Mouse (Mus musculus): ENCODE results near the gene Tex9. TPM values are rescaled to one million over a fixed set of nuclear protein-coding genes. Genes with fewer than 3 reads are reported as not detected.

The Tex9 gene
- polyA plus RNA-seq, 1 experiment from 2014 or later = 13.3 TPM

GRCm38 (mm10) chr9:72530237-72530636 lies 38.2 kb upstream of the Tex9 start:
- Histone ChIP-seq H3K27ac (ENCODE audit: low read length) (peak overlapping the region; percentile 100), H3K4me1 (ENCODE audit: control insufficient read depth, insufficient read depth, low read length) (0 out of 2 replicates have a peak, but pooled peaks cover 6% of the 10 kb centered on the region), H3K4me2 (ENCODE audit: low read depth, low read length) (peak overlapping the region; percentile 11), H3K4me3 (ENCODE audit: low read length) (no peak overlapping the region), H3K9me3 (ENCODE audit: control insufficient read depth, low read length) (no peaks in the 10 kb centered on the region), H3K9ac (ENCODE audit: low read depth, low read length) (no peak overlapping the region), H3K36me3 (ENCODE audit: control insufficient read depth, insufficient read depth, low read length) (no peaks in the 10 kb centered on the region), H3K27me3 (replicated peaks; ENCODE audit: control insufficient read depth, insufficient read depth, low read length) (no peaks in the 10 kb centered on the region)
- ATAC-seq = peak; percentile 6; the same call in 1 of the 2 replicates
- WGBS = under 1% methylated on average over 12 of the region's 12 CpGs

GRCm38 (mm10) chr9:72526091-72526490 lies 34.1 kb upstream of the Tex9 start:
- H3K27ac ChIP-seq (ENCODE audit: low read length) = no peak overlapping the region
- no peak overlapping the region for H3K4me2 ChIP-seq (ENCODE audit: low read depth, low read length)
- H3K36me3 ChIP-seq (ENCODE audit: control insufficient read depth, insufficient read depth, low read length) = no peaks in the 10 kb centered on the region
- no peak overlapping the region for H3K9ac ChIP-seq (ENCODE audit: low read depth, low read length)
- 93% methylated on average over 1 of the region's 1 CpGs for WGBS
- no peaks in the 10 kb centered on the region for H3K27me3 ChIP-seq (replicated peaks; ENCODE audit: control insufficient read depth, insufficient read depth, low read length)
- H3K9me3 ChIP-seq (ENCODE audit: control insufficient read depth, low read length) = no peaks in the 10 kb centered on the region
- no peak for ATAC-seq
- no peak overlapping the region for H3K4me3 ChIP-seq (ENCODE audit: low read length)
- H3K4me1 ChIP-seq (ENCODE audit: control insufficient read depth, insufficient read depth, low read length) = 0 out of 2 replicates have a peak, but pooled peaks cover 3% of the 10 kb centered on the region

GRCm38 (mm10) chr9:72520849-72521248 lies 28.8 kb upstream of the Tex9 start:
- ATAC-seq = no peak
- Histone ChIP-seq H3K4me2 (ENCODE audit: low read depth, low read length) (no peak overlapping the region), H3K4me3 (ENCODE audit: low read length) (no peak overlapping the region), H3K9me3 (ENCODE audit: control insufficient read depth, low read length) (no peaks in the 10 kb centered on the region), H3K36me3 (ENCODE audit: control insufficient read depth, insufficient read depth, low read length) (no peaks in the 10 kb centered on the region), H3K27ac (ENCODE audit: low read length) (no peak overlapping the region), H3K9ac (ENCODE audit: low read depth, low read length) (no peak overlapping the region), H3K27me3 (replicated peaks; ENCODE audit: control insufficient read depth, insufficient read depth, low read length) (no peaks in the 10 kb centered on the region), H3K4me1 (ENCODE audit: control insufficient read depth, insufficient read depth, low read length) (no peaks in the 10 kb centered on the region)

- no peaks in the 10 kb centered on the region for H3K9me3 ChIP-seq (ENCODE audit: control insufficient read depth, low read length)
- H3K4me1 ChIP-seq (ENCODE audit: control insufficient read depth, insufficient read depth, low read length) = peaks cover 2% of the 10 kb centered on the region; the same call in 1 of the 2 replicates
- H3K27ac ChIP-seq (ENCODE audit: low read length) = no peak overlapping the region
- H3K4me3 ChIP-seq (ENCODE audit: low read length) = no peak overlapping the region
- H3K4me2 ChIP-seq (ENCODE audit: low read depth, low read length) = no peak overlapping the region
- H3K36me3 ChIP-seq (ENCODE audit: control insufficient read depth, insufficient read depth, low read length) = no peaks in the 10 kb centered on the region
- H3K9ac ChIP-seq (ENCODE audit: low read depth, low read length) = no peak overlapping the region
- H3K27me3 ChIP-seq (replicated peaks; ENCODE audit: control insufficient read depth, insufficient read depth, low read length) = no peaks in the 10 kb centered on the region
- no peak for ATAC-seq
Observed at GRCm38 (mm10) chr9:72519246-72519645, 27.2 kb upstream of the Tex9 start.

GRCm38 (mm10) chr9:72515366-72515765 lies 23.4 kb upstream of the Tex9 start:
- no peak for ATAC-seq
- no peak overlapping the region for H3K4me3 ChIP-seq (ENCODE audit: low read length)

GRCm38 (mm10) chr9:72512229-72512981 lies 20.4 kb upstream of the Tex9 start:
- Histone ChIP-seq H3K27ac (ENCODE audit: low read length) (no peak overlapping the region), H3K27me3 (replicated peaks; ENCODE audit: control insufficient read depth, insufficient read depth, low read length) (no peaks in the 10 kb centered on the region), H3K9ac (ENCODE audit: low read depth, low read length) (no peak overlapping the region), H3K4me1 (ENCODE audit: control insufficient read depth, insufficient read depth, low read length) (peaks cover 2% of the 10 kb centered on the region; the same call in 1 of the 2 replicates), H3K4me3 (ENCODE audit: low read length) (no peak overlapping the region), H3K36me3 (ENCODE audit: control insufficient read depth, insufficient read depth, low read length) (no peaks in the 10 kb centered on the region), H3K4me2 (ENCODE audit: low read depth, low read length) (no peak overlapping the region), H3K9me3 (ENCODE audit: control insufficient read depth, low read length) (no peaks in the 10 kb centered on the region)
- ATAC-seq = no peak
- WGBS = 60% methylated on average over 11 of the region's 11 CpGs

More at GRCm38 (mm10) chr9:72515366-72515765, 23.4 kb upstream of the Tex9 start:
- no peaks in the 10 kb centered on the region for H3K36me3 ChIP-seq (ENCODE audit: control insufficient read depth, insufficient read depth, low read length)
- no peaks in the 10 kb centered on the region for H3K9me3 ChIP-seq (ENCODE audit: control insufficient read depth, low read length)
- H3K27me3 ChIP-seq (replicated peaks; ENCODE audit: control insufficient read depth, insufficient read depth, low read length) = no peaks in the 10 kb centered on the region
- no peak overlapping the region for H3K27ac ChIP-seq (ENCODE audit: low read length)
- H3K4me1 ChIP-seq (ENCODE audit: control insufficient read depth, insufficient read depth, low read length) = peaks cover 2% of the 10 kb centered on the region; the same call in 1 of the 2 replicates
- H3K9ac ChIP-seq (ENCODE audit: low read depth, low read length) = no peak overlapping the region
- H3K4me2 ChIP-seq (ENCODE audit: low read depth, low read length) = no peak overlapping the region

GRCm38 (mm10) chr9:72497171-72497570 lies 5.2 kb upstream of the Tex9 start:
- no peaks in the 10 kb centered on the region for H3K27me3 ChIP-seq (replicated peaks; ENCODE audit: control insufficient read depth, insufficient read depth, low read length)
- H3K4me2 ChIP-seq (ENCODE audit: low read depth, low read length) = no peak overlapping the region
- no peaks in the 10 kb centered on the region for H3K9me3 ChIP-seq (ENCODE audit: control insufficient read depth, low read length)
- no peak overlapping the region for H3K4me3 ChIP-seq (ENCODE audit: low read length)
- ATAC-seq = no peak
- no peak overlapping the region for H3K27ac ChIP-seq (ENCODE audit: low read length)
- H3K9ac ChIP-seq (ENCODE audit: low read depth, low read length) = no peak overlapping the region
- WGBS = 70% methylated on average over 3 of the region's 3 CpGs
- 0 out of 2 replicates have a peak, but pooled peaks cover 3% of the 10 kb centered on the region for H3K4me1 ChIP-seq (ENCODE audit: control insufficient read depth, insufficient read depth, low read length)
- H3K36me3 ChIP-seq (ENCODE audit: control insufficient read depth, insufficient read depth, low read length) = no peaks in the 10 kb centered on the region

GRCm38 (mm10) chr9:72496691-72497090 lies 4.7 kb upstream of the Tex9 start:
- H3K9ac ChIP-seq (ENCODE audit: low read depth, low read length) = no peak overlapping the region
- H3K4me2 ChIP-seq (ENCODE audit: low read depth, low read length) = no peak overlapping the region
- 59% methylated on average over 2 of the region's 2 CpGs for WGBS
- no peak overlapping the region for H3K4me3 ChIP-seq (ENCODE audit: low read length)
- no peaks in the 10 kb centered on the region for H3K9me3 ChIP-seq (ENCODE audit: control insufficient read depth, low read length)
- H3K4me1 ChIP-seq (ENCODE audit: control insufficient read depth, insufficient read depth, low read length) = 0 out of 2 replicates have a peak, but pooled peaks cover 5% of the 10 kb centered on the region
- H3K27ac ChIP-seq (ENCODE audit: low read length) = no peak overlapping the region
- no peaks in the 10 kb centered on the region for H3K36me3 ChIP-seq (ENCODE audit: control insufficient read depth, insufficient read depth, low read length)
- H3K27me3 ChIP-seq (replicated peaks; ENCODE audit: control insufficient read depth, insufficient read depth, low read length) = no peaks in the 10 kb centered on the region
- no peak for ATAC-seq

GRCm38 (mm10) chr9:72493984-72494685 lies 2.1 kb upstream of the Tex9 start:
- Histone ChIP-seq H3K27me3 (replicated peaks; ENCODE audit: control insufficient read depth, insufficient read depth, low read length) (no peaks in the 10 kb centered on the region), H3K4me1 (ENCODE audit: control insufficient read depth, insufficient read depth, low read length) (peaks cover 9% of the 10 kb centered on the region; the same call in 1 of the 2 replicates), H3K36me3 (ENCODE audit: control insufficient read depth, insufficient read depth, low read length) (no peaks in the 10 kb centered on the region), H3K4me2 (ENCODE audit: low read depth, low read length) (no peak overlapping the region), H3K4me3 (ENCODE audit: low read length) (no peak overlapping the region), H3K9ac (ENCODE audit: low read depth, low read length) (no peak overlapping the region), H3K27ac (ENCODE audit: low read length) (no peak overlapping the region), H3K9me3 (ENCODE audit: control insufficient read depth, low read length) (no peaks in the 10 kb centered on the region)
- peak; percentile 62 for ATAC-seq
- 76% methylated on average over 3 of the region's 3 CpGs for WGBS
